Mouse (Mus musculus) lung, postnatal 25 days (tissue): ENCODE measurements around the gene Gm49336.

Experiments used
- DNase-seq: peaks from one replicate; pipeline ENCODE4 v3.0.0; 2022; ENCODE audit warnings: low spot score

Gene Gm49336

GRCm38 (mm10) chr14:60238551-60238950 lies 12.8 kb downstream of the Gm49336 start:
- no peak for DNase-seq

GRCm38 (mm10) chr14:60219886-60220285 lies 31.4 kb downstream of the Gm49336 start:
- no peak for DNase-seq

GRCm38 (mm10) chr14:60217616-60218015 lies 33.7 kb downstream of the Gm49336 start:
- no peak for DNase-seq

GRCm38 (mm10) chr14:60216125-60216524 lies 35.2 kb downstream of the Gm49336 start:
- no peak for DNase-seq

- no peak for DNase-seq
Observed at GRCm38 (mm10) chr14:60215000-60215399, 36.3 kb downstream of the Gm49336 start.

GRCm38 (mm10) chr14:60214040-60214439 lies 37.3 kb downstream of the Gm49336 start:
- no peak for DNase-seq

GRCm38 (mm10) chr14:60209166-60209565 lies 42.1 kb downstream of the Gm49336 start:
- DNase-seq, result peak; percentile 1

- DNase-seq, result no peak
Observed at GRCm38 (mm10) chr14:60204993-60205392, 46.3 kb downstream of the Gm49336 start.

GRCm38 (mm10) chr14:60196884-60197283 lies 54.4 kb downstream of the Gm49336 start, which contains the start of gene Atp8a2:
TSS of gene Atp8a2 (minus strand) at chr14:60197179.
- DNase-seq, result no peak

- no peak for DNase-seq
Observed at GRCm38 (mm10) chr14:60195999-60196398, 55.3 kb downstream of the Gm49336 start.

GRCm38 (mm10) chr14:60194606-60195005 lies 56.7 kb downstream of the Gm49336 start:
- no peak for DNase-seq

GRCm38 (mm10) chr14:60189771-60190170 lies 61.5 kb downstream of the Gm49336 start:
- no peak for DNase-seq

GRCm38 (mm10) chr14:60188201-60188825 lies 63.0 kb downstream of the Gm49336 start:
- DNase-seq, result no peak

GRCm38 (mm10) chr14:60181306-60181705 lies 70.0 kb downstream of the Gm49336 start:
- no peak for DNase-seq

GRCm38 (mm10) chr14:60178571-60178955 lies 72.7 kb downstream of the Gm49336 start:
- no peak for DNase-seq

- no peak for DNase-seq
Observed at GRCm38 (mm10) chr14:60177614-60178570, 73.4 kb downstream of the Gm49336 start.

- DNase-seq, result no peak
Observed at GRCm38 (mm10) chr14:60176891-60177613, 74.3 kb downstream of the Gm49336 start.

GRCm38 (mm10) chr14:60176469-60176890 lies 74.8 kb downstream of the Gm49336 start:
- no peak for DNase-seq

- no peak for DNase-seq
Observed at GRCm38 (mm10) chr14:60172286-60173055, 78.8 kb downstream of the Gm49336 start.

GRCm38 (mm10) chr14:60170845-60171610 lies 80.3 kb downstream of the Gm49336 start:
- DNase-seq, result no peak

- no peak for DNase-seq
Observed at GRCm38 (mm10) chr14:60163367-60163766, 87.9 kb downstream of the Gm49336 start.
